Mouse (Mus musculus) MEL (cell line): ENCODE measurements at regions not wholly inside any gene's neighbourhood (a gene's known extent, or its start where the extent isn't known, plus 50 kb on each side); places are given as distances from the start of the nearest gene placed in this dataset.

Experiments
- DNase-seq: peaks from one replicate; pipeline ENCODE4 v3.0.0; 2011; ENCODE audit warnings: low read depth, low spot score
- H3K27ac ChIP-seq: 2 replicates; pipeline ENCODE4 v1.5.1; 2012; ENCODE audit warnings: low read depth, mild to moderate bottlenecking, control low read depth, low read length, moderate library complexity; ENCODE audit not compliant: control insufficient read depth
- H3K27me3 ChIP-seq, 2 experiments: fragments of 150-350 bp in 1 of 2; sonication (generic) in 1 of 2; 2 replicates each; pipeline ENCODE4 v1.6.1; 2012; ENCODE audit warnings: low read length in 2 of 2, mild to moderate bottlenecking in 2 of 2, improper control_type of control experiment in 1 of 2, moderate library complexity in 1 of 2; ENCODE audit not compliant: insufficient read depth in 2 of 2, control insufficient read depth in 1 of 2
- H3K36me3 ChIP-seq, 2 experiments: 2 replicates each; pipeline ENCODE4 v1.6.1; 2012 to 2014; ENCODE audit warnings: low read length in 2 of 2, improper control_type of control experiment in 1 of 2, inconsistent platforms in 1 of 2, mild to moderate bottlenecking in 1 of 2; ENCODE audit not compliant: insufficient read depth in 2 of 2, control insufficient read depth in 1 of 2
- H3K4me1 ChIP-seq, 2 experiments: fragments of 150-350 bp in 1 of 2; sonication (generic) in 1 of 2; 2 replicates each; pipeline ENCODE4 v1.6.1; 2012; ENCODE audit warnings: low read length in 2 of 2, improper control_type of control experiment in 1 of 2, mild to moderate bottlenecking in 1 of 2; ENCODE audit not compliant: insufficient read depth in 2 of 2, control insufficient read depth in 1 of 2
- H3K4me3 ChIP-seq, 2 experiments: fragments of 150-350 bp in 1 of 2; sonication (generic) in 1 of 2; 2 replicates each; pipeline ENCODE4 v1.5.1; 2012; ENCODE audit warnings: low read depth in 2 of 2, low read length in 2 of 2, mild to moderate bottlenecking in 2 of 2, moderate library complexity in 2 of 2, control low read depth in 1 of 2, improper control_type of control experiment in 1 of 2; ENCODE audit not compliant: control insufficient read depth in 1 of 2, insufficient read depth in 1 of 2
- H3K79me2 ChIP-seq: 2 replicates; pipeline ENCODE4 v1.6.1; 2012; ENCODE audit warnings: mild to moderate bottlenecking, low read length, moderate library complexity; ENCODE audit not compliant: control insufficient read depth, poor library complexity, insufficient read depth
- H3K9ac ChIP-seq: 2 replicates; pipeline ENCODE4 v1.6.1; 2012; ENCODE audit warnings: low read depth, mild to moderate bottlenecking, control low read depth, low read length, moderate library complexity; ENCODE audit not compliant: control insufficient read depth, poor library complexity, severe bottlenecking
- H3K9me3 ChIP-seq: fragments of 150-350 bp; sonication (generic); replicated peaks from 2 replicates; pipeline ENCODE4 v1.6.1; 2012; ENCODE audit warnings: mild to moderate bottlenecking, low read length, improper control_type of control experiment, moderate library complexity; ENCODE audit not compliant: insufficient read depth
- BHLHE40 ChIP-seq: IDR thresholded peaks from 2 replicates; pipeline ENCODE4 v1.6.1; 2012; ENCODE audit warnings: low read depth, mild to moderate bottlenecking, inconsistent platforms, low read length, improper control_type of control experiment, borderline replicate concordance
- CHD1 ChIP-seq: IDR thresholded peaks from 2 replicates; pipeline ENCODE4 v1.6.1; 2012; ENCODE audit warnings: low read depth, mild to moderate bottlenecking, inconsistent platforms, low read length, improper control_type of control experiment
- CTCF ChIP-seq, 3 experiments: IDR thresholded peaks in 2 of 3; conservative IDR thresholded peaks in 1 of 3; 2 replicates each; pipeline ENCODE4 v1.5.1; 2011 to 2012; ENCODE audit warnings: low read length in 3 of 3, low read depth in 2 of 3, mild to moderate bottlenecking in 2 of 3, improper control_type of control experiment in 1 of 3, inconsistent platforms in 1 of 3, mixed read lengths in 1 of 3, moderate library complexity in 1 of 3; ENCODE audit not compliant: control insufficient read depth in 1 of 3, insufficient read depth in 1 of 3, poor library complexity in 1 of 3, severe bottlenecking in 1 of 3
- ELF1 ChIP-seq: IDR thresholded peaks from 2 replicates; pipeline ENCODE4 v1.6.1; 2014; ENCODE audit warnings: low read depth, mild to moderate bottlenecking, inconsistent platforms, low read length, improper control_type of control experiment, moderate library complexity
- KAT2A ChIP-seq: conservative IDR thresholded peaks from 2 replicates; pipeline ENCODE4 v1.6.1; 2012; ENCODE audit warnings: low read depth, low read length, improper control_type of control experiment, inconsistent platforms
- MYB ChIP-seq: IDR thresholded peaks from 2 replicates; pipeline ENCODE4 v1.6.1; 2011; ENCODE audit warnings: mild to moderate bottlenecking, low read depth, low read length, improper control_type of control experiment
- POLR2AphosphoS2 ChIP-seq: IDR thresholded peaks from 2 replicates; pipeline ENCODE4 v1.6.1; 2011; ENCODE audit warnings: low read length, improper control_type of control experiment
- RAD21 ChIP-seq: IDR thresholded peaks from 2 replicates; pipeline ENCODE4 v1.6.1; 2011; ENCODE audit warnings: mild to moderate bottlenecking, low read depth, low read length, improper control_type of control experiment
- RCOR1 ChIP-seq: IDR thresholded peaks from 2 replicates; pipeline ENCODE4 v1.6.1; 2012; ENCODE audit warnings: low read depth, mild to moderate bottlenecking, inconsistent platforms, low read length, improper control_type of control experiment
- SIN3A ChIP-seq: IDR thresholded peaks from 2 replicates; pipeline ENCODE4 v1.6.1; 2012; ENCODE audit warnings: low read length, improper control_type of control experiment, inconsistent platforms
- TAL1 ChIP-seq: IDR thresholded peaks from 2 replicates; pipeline ENCODE4 v1.6.1; 2012; ENCODE audit warnings: mild to moderate bottlenecking, inconsistent platforms, low read length, moderate library complexity, mixed read lengths
- TBP ChIP-seq: IDR thresholded peaks from 2 replicates; pipeline ENCODE4 v1.8.0; 2011; ENCODE audit warnings: low read depth, low read length, improper control_type of control experiment
- TCF12 ChIP-seq: IDR thresholded peaks from 2 replicates; pipeline ENCODE4 v1.6.1; 2014; ENCODE audit warnings: low read depth, mild to moderate bottlenecking, inconsistent platforms, low read length, improper control_type of control experiment, moderate library complexity
- USF1 ChIP-seq: IDR thresholded peaks from 2 replicates; pipeline ENCODE4 v1.6.1; 2014; ENCODE audit warnings: low read depth, mild to moderate bottlenecking, inconsistent platforms, low read length, improper control_type of control experiment, moderate library complexity
- USF2 ChIP-seq, 2 experiments: IDR thresholded peaks; 2 replicates each; pipeline ENCODE4 v1.6.1; 2011 to 2012; ENCODE audit warnings: improper control_type of control experiment in 2 of 2, low read length in 2 of 2, borderline replicate concordance in 1 of 2, inconsistent platforms in 1 of 2, low read depth in 1 of 2, mild to moderate bottlenecking in 1 of 2; ENCODE audit not compliant: insufficient read depth in 1 of 2
- ZC3H11A ChIP-seq: IDR thresholded peaks from 2 replicates; pipeline ENCODE4 v1.6.1; 2012; ENCODE audit warnings: low read depth, mild to moderate bottlenecking, inconsistent platforms, low read length, improper control_type of control experiment
- ZKSCAN1 ChIP-seq: IDR thresholded peaks from 2 replicates; pipeline ENCODE4 v1.6.1; 2012; ENCODE audit warnings: low read depth, mild to moderate bottlenecking, inconsistent platforms, low read length, improper control_type of control experiment, moderate library complexity
- ZNF384 ChIP-seq: IDR thresholded peaks from 2 replicates; pipeline ENCODE4 v1.6.1; 2012; ENCODE audit warnings: low read depth, mild to moderate bottlenecking, inconsistent platforms, low read length, improper control_type of control experiment

- no peak for DNase-seq
- Histone ChIP-seq H3K27me3 (peaks cover 2 to 12% of the 10 kb centered on the region in 2 experiments), H3K9me3 (no peaks in the 10 kb centered on the region), H3K27ac (no peak overlapping the region), H3K36me3 (no peaks in the 10 kb centered on the region), H3K9ac (no peak overlapping the region), H3K4me3 (no peak overlapping the region), H3K4me1 (no peaks in the 10 kb centered on the region), H3K79me2 (no peaks in the 10 kb centered on the region)
- no peak for TF ChIP-seq ZNF384
- TF ChIP-seq CHD1 = no peak
Measured at GRCm38 (mm10) chr16:29882226-29882972, 181.8 kb upstream of the Hes1 start.

- H3K9me3 ChIP-seq = no peaks in the 10 kb centered on the region
- no peak for DNase-seq
- H3K79me2 ChIP-seq = no peaks in the 10 kb centered on the region
- H3K4me1 ChIP-seq = no peaks in the 10 kb centered on the region
- H3K9ac ChIP-seq = no peak overlapping the region
- TF ChIP-seq ZKSCAN1 (no peak), TAL1 (no peak), ELF1 (no peak), RCOR1 (no peak), MYB (no peak), TBP (no peak), POLR2AphosphoS2 (no peak), CTCF (IDR thresholded peaks at IDR 0.05 in 2 of 3, conservative IDR thresholded peaks at IDR 0.05 in 1 of 3; ENCODE audit: control insufficient read depth in 1 of 3, insufficient read depth in 1 of 3, low read depth in 2 of 3, low read length in 3 of 3, poor library complexity in 1 of 3, severe bottlenecking in 1 of 3) (no peak), BHLHE40 (no peak), SIN3A (no peak), USF1 (no peak), USF2 (IDR thresholded peaks at IDR 0.05; ENCODE audit: borderline replicate concordance in 1 of 2, insufficient read depth in 1 of 2, low read depth in 1 of 2, low read length in 2 of 2) (no peak), TCF12 (no peak), RAD21 (no peak), CHD1 (no peak), ZC3H11A (no peak), KAT2A (no peak)
- TF ChIP-seq, all 39 proteins: peak for 0
- Histone ChIP-seq H3K27ac (no peak overlapping the region), H3K4me3 (no peak overlapping the region), H3K27me3 (peaks cover 5 to 12% of the 10 kb centered on the region in 2 experiments), H3K36me3 (no peaks in the 10 kb centered on the region)
Measured at GRCm38 (mm10) chr16:29883252-29883992, 180.8 kb upstream of the Hes1 start.
